Mouse (Mus musculus): ENCODE measurements around the gene Ercc2. TPM values are rescaled to one million over a fixed set of nuclear protein-coding genes. Genes with fewer than 3 reads are reported as not detected.

The Ercc2 gene
- polyA plus RNA-seq, 1 experiment from 2014 or later: 12.4 TPM

GRCm38 (mm10) chr7:19365376-19365775 is 16.4 kb upstream of the Ercc2 start:
- no peaks in the 10 kb centered on the region for H3K27me3 ChIP-seq (ENCODE audit: control insufficient read depth, insufficient read depth, low read length)
- H3K9ac ChIP-seq (ENCODE audit: low read length): no peak overlapping the region
- H3K36me3 ChIP-seq (ENCODE audit: control insufficient read depth, insufficient read depth, low read length): no peaks in the 10 kb centered on the region
- no peak overlapping the region for H3K4me2 ChIP-seq (ENCODE audit: low read depth)
- H3K9me3 ChIP-seq (ENCODE audit: control insufficient read depth, low read length): no peaks in the 10 kb centered on the region
- H3K4me1 ChIP-seq (ENCODE audit: control insufficient read depth, insufficient read depth, low read length): no peaks in the 10 kb centered on the region
- DNase-seq (ENCODE audit: low spot score) (no peak), ATAC-seq (ENCODE audit: insufficient read depth, low FRiP score, low TSS enrichment) (no peak)
- no peak overlapping the region for H3K4me3 ChIP-seq (ENCODE audit: low read depth, low read length)
- H3K27ac ChIP-seq (ENCODE audit: low read depth, low read length): no peak overlapping the region
- WGBS: 79% methylated on average over 4 of the region's 4 CpGs

- no peak for DNase-seq (ENCODE audit: low spot score)
- no peak overlapping the region for H3K9ac ChIP-seq (ENCODE audit: low read length)
- H3K4me3 ChIP-seq (ENCODE audit: low read depth, low read length): no peak overlapping the region
- no peak for ATAC-seq (ENCODE audit: insufficient read depth, low FRiP score, low TSS enrichment)
- 23% methylated on average over 16 of the region's 16 CpGs for WGBS
- H3K27ac ChIP-seq (ENCODE audit: low read depth, low read length): no peak overlapping the region
- H3K4me1 ChIP-seq (ENCODE audit: control insufficient read depth, insufficient read depth, low read length): no peaks in the 10 kb centered on the region
- no peaks in the 10 kb centered on the region for H3K36me3 ChIP-seq (ENCODE audit: control insufficient read depth, insufficient read depth, low read length)
- no peak overlapping the region for H3K4me2 ChIP-seq (ENCODE audit: low read depth)
- no peaks in the 10 kb centered on the region for H3K9me3 ChIP-seq (ENCODE audit: control insufficient read depth, low read length)
- H3K27me3 ChIP-seq (ENCODE audit: control insufficient read depth, insufficient read depth, low read length): no peaks in the 10 kb centered on the region
Observed at GRCm38 (mm10) chr7:19368380-19368779, 13.4 kb upstream of the Ercc2 start.

- Histone ChIP-seq H3K27me3 (ENCODE audit: control insufficient read depth, insufficient read depth, low read length) (no peaks in the 10 kb centered on the region), H3K4me1 (ENCODE audit: control insufficient read depth, insufficient read depth, low read length) (no peaks in the 10 kb centered on the region), H3K4me3 (ENCODE audit: low read depth, low read length) (peak overlapping the region; percentile 25), H3K4me2 (ENCODE audit: low read depth) (peak overlapping the region; percentile 56), H3K27ac (ENCODE audit: low read depth, low read length) (no peak overlapping the region), H3K36me3 (ENCODE audit: control insufficient read depth, insufficient read depth, low read length) (no peaks in the 10 kb centered on the region), H3K9me3 (ENCODE audit: control insufficient read depth, low read length) (no peaks in the 10 kb centered on the region), H3K9ac (ENCODE audit: low read length) (peak overlapping the region; percentile 37)
- DNase-seq (ENCODE audit: low spot score): peak; percentile 82
- peak; percentile 67 for ATAC-seq (ENCODE audit: insufficient read depth, low FRiP score, low TSS enrichment)
- 11% methylated on average over 46 of the region's 46 CpGs for WGBS
Observed at GRCm38 (mm10) chr7:19369823-19370425, 11.9 kb upstream of the Ercc2 start.

- no peak overlapping the region for H3K4me3 ChIP-seq (ENCODE audit: low read depth, low read length)
- H3K4me1 ChIP-seq (ENCODE audit: control insufficient read depth, insufficient read depth, low read length): no peaks in the 10 kb centered on the region
- no peaks in the 10 kb centered on the region for H3K9me3 ChIP-seq (ENCODE audit: control insufficient read depth, low read length)
- H3K4me2 ChIP-seq (ENCODE audit: low read depth): no peak overlapping the region
- H3K9ac ChIP-seq (ENCODE audit: low read length): no peak overlapping the region
- ATAC-seq (ENCODE audit: insufficient read depth, low FRiP score, low TSS enrichment): no peak
- no peak overlapping the region for H3K27ac ChIP-seq (ENCODE audit: low read depth, low read length)
- 83% methylated on average over 2 of the region's 2 CpGs for WGBS
- DNase-seq (ENCODE audit: low spot score): no peak
- H3K27me3 ChIP-seq (ENCODE audit: control insufficient read depth, insufficient read depth, low read length): no peaks in the 10 kb centered on the region
- H3K36me3 ChIP-seq (ENCODE audit: control insufficient read depth, insufficient read depth, low read length): no peaks in the 10 kb centered on the region
Observed at GRCm38 (mm10) chr7:19373367-19373766, 8.4 kb upstream of the Ercc2 start.

GRCm38 (mm10) chr7:19375368-19375767 is 6.4 kb upstream of the Ercc2 start:
- ATAC-seq (ENCODE audit: insufficient read depth, low FRiP score, low TSS enrichment) (no peak), DNase-seq (ENCODE audit: low spot score) (no peak)
- no peak overlapping the region for H3K4me3 ChIP-seq (ENCODE audit: low read depth, low read length)
- no peak overlapping the region for H3K4me2 ChIP-seq (ENCODE audit: low read depth)
- no peaks in the 10 kb centered on the region for H3K36me3 ChIP-seq (ENCODE audit: control insufficient read depth, insufficient read depth, low read length)
- no peaks in the 10 kb centered on the region for H3K27me3 ChIP-seq (ENCODE audit: control insufficient read depth, insufficient read depth, low read length)
- no peak overlapping the region for H3K9ac ChIP-seq (ENCODE audit: low read length)
- no peaks in the 10 kb centered on the region for H3K4me1 ChIP-seq (ENCODE audit: control insufficient read depth, insufficient read depth, low read length)
- 74% methylated on average over 15 of the region's 18 CpGs for WGBS
- H3K9me3 ChIP-seq (ENCODE audit: control insufficient read depth, low read length): no peaks in the 10 kb centered on the region
- no peak overlapping the region for H3K27ac ChIP-seq (ENCODE audit: low read depth, low read length)

GRCm38 (mm10) chr7:19376019-19376418 is 5.8 kb upstream of the Ercc2 start:
- Histone ChIP-seq H3K4me1 (ENCODE audit: control insufficient read depth, insufficient read depth, low read length) (no peaks in the 10 kb centered on the region), H3K4me2 (ENCODE audit: low read depth) (no peak overlapping the region), H3K9me3 (ENCODE audit: control insufficient read depth, low read length) (no peaks in the 10 kb centered on the region), H3K9ac (ENCODE audit: low read length) (no peak overlapping the region), H3K27me3 (ENCODE audit: control insufficient read depth, insufficient read depth, low read length) (no peaks in the 10 kb centered on the region), H3K27ac (ENCODE audit: low read depth, low read length) (no peak overlapping the region), H3K4me3 (ENCODE audit: low read depth, low read length) (no peak overlapping the region), H3K36me3 (ENCODE audit: control insufficient read depth, insufficient read depth, low read length) (no peaks in the 10 kb centered on the region)
- DNase-seq (ENCODE audit: low spot score) (no peak), ATAC-seq (ENCODE audit: insufficient read depth, low FRiP score, low TSS enrichment) (no peak)
- WGBS: 92% methylated on average over 4 of the region's 4 CpGs

GRCm38 (mm10) chr7:19378049-19378448 is 3.8 kb upstream of the Ercc2 start:
- H3K9me3 ChIP-seq (ENCODE audit: control insufficient read depth, low read length): no peaks in the 10 kb centered on the region
- WGBS: 82% methylated on average over 8 of the region's 8 CpGs
- DNase-seq (ENCODE audit: low spot score) (no peak), ATAC-seq (ENCODE audit: insufficient read depth, low FRiP score, low TSS enrichment) (no peak)
- H3K27ac ChIP-seq (ENCODE audit: low read depth, low read length): no peak overlapping the region
- H3K9ac ChIP-seq (ENCODE audit: low read length): no peak overlapping the region
- H3K36me3 ChIP-seq (ENCODE audit: control insufficient read depth, insufficient read depth, low read length): no peaks in the 10 kb centered on the region
- H3K4me2 ChIP-seq (ENCODE audit: low read depth): no peak overlapping the region
- no peaks in the 10 kb centered on the region for H3K27me3 ChIP-seq (ENCODE audit: control insufficient read depth, insufficient read depth, low read length)
- no peak overlapping the region for H3K4me3 ChIP-seq (ENCODE audit: low read depth, low read length)
- H3K4me1 ChIP-seq (ENCODE audit: control insufficient read depth, insufficient read depth, low read length): peaks cover 4% of the 10 kb centered on the region

- ATAC-seq (ENCODE audit: insufficient read depth, low FRiP score, low TSS enrichment): peak; percentile 46
- DNase-seq (ENCODE audit: low spot score): peak; percentile 39
Observed at GRCm38 (mm10) chr7:19382166-19382541, 344 bp downstream of the Ercc2 start.

GRCm38 (mm10) chr7:19383708-19384107 is 1.9 kb downstream of the Ercc2 start:
- Histone ChIP-seq H3K9me3 (ENCODE audit: control insufficient read depth, low read length) (no peaks in the 10 kb centered on the region), H3K36me3 (ENCODE audit: control insufficient read depth, insufficient read depth, low read length) (peaks cover 21% of the 10 kb centered on the region), H3K4me1 (ENCODE audit: control insufficient read depth, insufficient read depth, low read length) (peaks cover 4% of the 10 kb centered on the region), H3K4me3 (ENCODE audit: low read depth, low read length) (no peak overlapping the region), H3K9ac (ENCODE audit: low read length) (no peak overlapping the region), H3K27ac (ENCODE audit: low read depth, low read length) (no peak overlapping the region), H3K4me2 (ENCODE audit: low read depth) (no peak overlapping the region), H3K27me3 (ENCODE audit: control insufficient read depth, insufficient read depth, low read length) (no peaks in the 10 kb centered on the region)
- DNase-seq (ENCODE audit: low spot score) (no peak), ATAC-seq (ENCODE audit: insufficient read depth, low FRiP score, low TSS enrichment) (no peak)
- WGBS: 93% methylated on average over 9 of the region's 9 CpGs

More at GRCm38 (mm10) chr7:19382166-19382541, 344 bp downstream of the Ercc2 start:
- Histone ChIP-seq H3K4me2 (ENCODE audit: low read depth) (peak overlapping the region; percentile 78), H3K4me1 (ENCODE audit: control insufficient read depth, insufficient read depth, low read length) (peaks cover 4% of the 10 kb centered on the region), H3K27me3 (ENCODE audit: control insufficient read depth, insufficient read depth, low read length) (no peaks in the 10 kb centered on the region), H3K9me3 (ENCODE audit: control insufficient read depth, low read length) (no peaks in the 10 kb centered on the region), H3K27ac (ENCODE audit: low read depth, low read length) (no peak overlapping the region), H3K36me3 (ENCODE audit: control insufficient read depth, insufficient read depth, low read length) (peaks cover 15% of the 10 kb centered on the region), H3K9ac (ENCODE audit: low read length) (peak overlapping the region; percentile 44), H3K4me3 (ENCODE audit: low read depth, low read length) (peak overlapping the region; percentile 60)
- 0% methylated on average over 23 of the region's 37 CpGs for whole genome bisulfite sequencing

Measured in neural tube, embryonic 11.5 days (tissue).